Mouse (Mus musculus): Measurements from ENCODE around the gene Tcf7l1. TPM values are rescaled to one million over a fixed set of nuclear protein-coding genes. Genes with fewer than 3 reads are reported as not detected.

The Tcf7l1 gene
- polyA plus RNA-seq, 1 experiment from 2014 or later, result 17.0 TPM

GRCm38 (mm10) chr6:72604066-72604465 is 185.0 kb downstream of the Tcf7l1 start:
- Histone ChIP-seq H3K4me2 (replicated peaks; ENCODE audit: low read depth, low read length) (no peak overlapping the region), H3K4me3 (ENCODE audit: low read depth, low read length) (no peak overlapping the region), H3K27me3 (ENCODE audit: control insufficient read depth, insufficient read depth, low read length) (no peaks in the 10 kb centered on the region), H3K9ac (ENCODE audit: low read depth, low read length) (no peak overlapping the region), H3K36me3 (ENCODE audit: control insufficient read depth, insufficient read depth, low read length) (no peaks in the 10 kb centered on the region; the same call in 1 of the 2 replicates), H3K4me1 (replicated peaks; ENCODE audit: control insufficient read depth, insufficient read depth, low read length) (no peaks in the 10 kb centered on the region), H3K27ac (ENCODE audit: low read depth, low read length) (no peak overlapping the region), H3K9me3 (ENCODE audit: control insufficient read depth, low read length) (no peaks in the 10 kb centered on the region)
- 86% methylated on average over 2 of the region's 2 CpGs for WGBS
- ATAC-seq (ENCODE audit: low FRiP score) (no peak), DNase-seq (ENCODE audit: low spot score) (no peak)

- H3K4me3 ChIP-seq (ENCODE audit: low read depth, low read length), result no peak overlapping the region
- ATAC-seq (ENCODE audit: low FRiP score) (no peak), DNase-seq (ENCODE audit: low spot score) (peak; percentile 82)
- H3K27ac ChIP-seq (ENCODE audit: low read depth, low read length), result no peak overlapping the region
- H3K27me3 ChIP-seq (ENCODE audit: control insufficient read depth, insufficient read depth, low read length), result no peaks in the 10 kb centered on the region
- H3K36me3 ChIP-seq (ENCODE audit: control insufficient read depth, insufficient read depth, low read length), result no peaks in the 10 kb centered on the region; the same call in 1 of the 2 replicates
- no peak overlapping the region for H3K4me2 ChIP-seq (replicated peaks; ENCODE audit: low read depth, low read length)
- no peak overlapping the region for H3K9ac ChIP-seq (ENCODE audit: low read depth, low read length)
- H3K4me1 ChIP-seq (replicated peaks; ENCODE audit: control insufficient read depth, insufficient read depth, low read length), result no peaks in the 10 kb centered on the region; the same call in 1 of the 2 replicates
- WGBS, result 64% methylated on average over 1 of the region's 1 CpGs
- no peaks in the 10 kb centered on the region for H3K9me3 ChIP-seq (ENCODE audit: control insufficient read depth, low read length)
These were observed 187.3 kb downstream of the Tcf7l1 start for GRCm38 (mm10) chr6:72601732-72602131.

GRCm38 (mm10) chr6:72600771-72601170 is 188.3 kb downstream of the Tcf7l1 start:
- no peaks in the 10 kb centered on the region; the same call in 1 of the 2 replicates for H3K4me1 ChIP-seq (replicated peaks; ENCODE audit: control insufficient read depth, insufficient read depth, low read length)
- H3K9ac ChIP-seq (ENCODE audit: low read depth, low read length), result no peak overlapping the region
- no peak overlapping the region for H3K27ac ChIP-seq (ENCODE audit: low read depth, low read length)
- H3K36me3 ChIP-seq (ENCODE audit: control insufficient read depth, insufficient read depth, low read length), result no peaks in the 10 kb centered on the region
- 86% methylated on average over 12 of the region's 12 CpGs for WGBS
- ATAC-seq (ENCODE audit: low FRiP score) (no peak), DNase-seq (ENCODE audit: low spot score) (no peak)
- H3K27me3 ChIP-seq (ENCODE audit: control insufficient read depth, insufficient read depth, low read length), result no peaks in the 10 kb centered on the region
- H3K4me2 ChIP-seq (replicated peaks; ENCODE audit: low read depth, low read length), result no peak overlapping the region
- H3K9me3 ChIP-seq (ENCODE audit: control insufficient read depth, low read length), result no peaks in the 10 kb centered on the region
- H3K4me3 ChIP-seq (ENCODE audit: low read depth, low read length), result no peak overlapping the region

- Histone ChIP-seq H3K4me1 (replicated peaks; ENCODE audit: control insufficient read depth, insufficient read depth, low read length) (no peaks in the 10 kb centered on the region; the same call in 1 of the 2 replicates), H3K9me3 (ENCODE audit: control insufficient read depth, low read length) (no peaks in the 10 kb centered on the region), H3K4me3 (ENCODE audit: low read depth, low read length) (no peak overlapping the region), H3K4me2 (replicated peaks; ENCODE audit: low read depth, low read length) (no peak overlapping the region), H3K27me3 (ENCODE audit: control insufficient read depth, insufficient read depth, low read length) (no peaks in the 10 kb centered on the region), H3K27ac (ENCODE audit: low read depth, low read length) (no peak overlapping the region), H3K9ac (ENCODE audit: low read depth, low read length) (no peak overlapping the region), H3K36me3 (ENCODE audit: control insufficient read depth, insufficient read depth, low read length) (no peaks in the 10 kb centered on the region)
- WGBS, result 73% methylated on average over 6 of the region's 6 CpGs
- no peak for DNase-seq (ENCODE audit: low spot score)
- ATAC-seq (ENCODE audit: low FRiP score), result no peak
These were observed 188.8 kb downstream of the Tcf7l1 start for GRCm38 (mm10) chr6:72600216-72600615.

- Histone ChIP-seq H3K4me3 (ENCODE audit: low read depth, low read length) (peak overlapping the region; percentile 42), H3K27me3 (ENCODE audit: control insufficient read depth, insufficient read depth, low read length) (no peaks in the 10 kb centered on the region), H3K4me1 (replicated peaks; ENCODE audit: control insufficient read depth, insufficient read depth, low read length) (no peaks in the 10 kb centered on the region; the same call in 1 of the 2 replicates), H3K4me2 (replicated peaks; ENCODE audit: low read depth, low read length) (peak overlapping the region; percentile 58), H3K9ac (ENCODE audit: low read depth, low read length) (peak overlapping the region; percentile 52), H3K9me3 (ENCODE audit: control insufficient read depth, low read length) (no peaks in the 10 kb centered on the region), H3K27ac (ENCODE audit: low read depth, low read length) (no peak overlapping the region), H3K36me3 (ENCODE audit: control insufficient read depth, insufficient read depth, low read length) (no peaks in the 10 kb centered on the region)
- no peak; the same call in 1 of the 2 replicates for ATAC-seq (ENCODE audit: low FRiP score)
- no peak for DNase-seq (ENCODE audit: low spot score)
- WGBS, result 57% methylated on average over 12 of the region's 12 CpGs
These were observed 190.1 kb downstream of the Tcf7l1 start for GRCm38 (mm10) chr6:72598791-72599557.

- H3K9me3 ChIP-seq (ENCODE audit: control insufficient read depth, low read length), result no peaks in the 10 kb centered on the region
- no peak within 1 kb of the TSS for H3K27ac ChIP-seq (ENCODE audit: low read depth, low read length)
These were observed 190.9 kb downstream of the Tcf7l1 start, which contains the start of the genes Elmod3 and Retsat for GRCm38 (mm10) chr6:72597956-72598753. Elmod3 (minus strand) TSS chr6:72598413. Retsat (plus strand) TSS chr6:72598475.

GRCm38 (mm10) chr6:72597083-72597874 is 191.8 kb downstream of the Tcf7l1 start:
- Histone ChIP-seq H3K4me2 (replicated peaks; ENCODE audit: low read depth, low read length) (peak overlapping the region; percentile 44), H3K27me3 (ENCODE audit: control insufficient read depth, insufficient read depth, low read length) (no peaks in the 10 kb centered on the region), H3K27ac (ENCODE audit: low read depth, low read length) (no peak overlapping the region), H3K4me3 (ENCODE audit: low read depth, low read length) (peak overlapping the region; percentile 42), H3K4me1 (replicated peaks; ENCODE audit: control insufficient read depth, insufficient read depth, low read length) (no peaks in the 10 kb centered on the region; the same call in 1 of the 2 replicates), H3K9me3 (ENCODE audit: control insufficient read depth, low read length) (no peaks in the 10 kb centered on the region), H3K9ac (ENCODE audit: low read depth, low read length) (peak overlapping the region; percentile 50; the same call in 1 of the 2 replicates), H3K36me3 (ENCODE audit: control insufficient read depth, insufficient read depth, low read length) (no peaks in the 10 kb centered on the region)
- ATAC-seq (ENCODE audit: low FRiP score), result no peak
- no peak for DNase-seq (ENCODE audit: low spot score)
- 59% methylated on average over 13 of the region's 13 CpGs for WGBS

More at GRCm38 (mm10) chr6:72597956-72598753, 190.9 kb downstream of the Tcf7l1 start, which contains the start of the genes Elmod3 and Retsat:
- peak within 1 kb of the TSS; percentile 58 for H3K4me2 ChIP-seq (replicated peaks; ENCODE audit: low read depth, low read length)
- no peaks in the 10 kb centered on the region for H3K27me3 ChIP-seq (ENCODE audit: control insufficient read depth, insufficient read depth, low read length)
- WGBS, result 2% methylated on average over 38 of the region's 38 CpGs
- H3K4me3 ChIP-seq (ENCODE audit: low read depth, low read length), result peak within 1 kb of the TSS; percentile 42
- peak within 1 kb of the TSS; percentile 52 for H3K9ac ChIP-seq (ENCODE audit: low read depth, low read length)
- ATAC-seq (ENCODE audit: low FRiP score) (peak; percentile 92), DNase-seq (ENCODE audit: low spot score) (peak; percentile 90)
- H3K36me3 ChIP-seq (ENCODE audit: control insufficient read depth, insufficient read depth, low read length), result no peaks in the 10 kb centered on the region
- no peaks in the 10 kb centered on the region; the same call in 1 of the 2 replicates for H3K4me1 ChIP-seq (replicated peaks; ENCODE audit: control insufficient read depth, insufficient read depth, low read length)

GRCm38 (mm10) chr6:72593914-72594313 is 195.1 kb downstream of the Tcf7l1 start:
- Histone ChIP-seq H3K4me2 (replicated peaks; ENCODE audit: low read depth, low read length) (no peak overlapping the region), H3K27me3 (ENCODE audit: control insufficient read depth, insufficient read depth, low read length) (no peaks in the 10 kb centered on the region), H3K9ac (ENCODE audit: low read depth, low read length) (no peak overlapping the region), H3K36me3 (ENCODE audit: control insufficient read depth, insufficient read depth, low read length) (no peaks in the 10 kb centered on the region), H3K4me1 (replicated peaks; ENCODE audit: control insufficient read depth, insufficient read depth, low read length) (no peaks in the 10 kb centered on the region; the same call in 1 of the 2 replicates), H3K9me3 (ENCODE audit: control insufficient read depth, low read length) (no peaks in the 10 kb centered on the region), H3K27ac (ENCODE audit: low read depth, low read length) (no peak overlapping the region), H3K4me3 (ENCODE audit: low read depth, low read length) (no peak overlapping the region)
- ATAC-seq (ENCODE audit: low FRiP score) (no peak), DNase-seq (ENCODE audit: low spot score) (no peak)
- 71% methylated on average over 5 of the region's 5 CpGs for WGBS

Data from hindbrain, embryonic 11.5 days (tissue).